ENCODE assay signal across 8 mouse cellular contexts in the genomic region with DNA sequence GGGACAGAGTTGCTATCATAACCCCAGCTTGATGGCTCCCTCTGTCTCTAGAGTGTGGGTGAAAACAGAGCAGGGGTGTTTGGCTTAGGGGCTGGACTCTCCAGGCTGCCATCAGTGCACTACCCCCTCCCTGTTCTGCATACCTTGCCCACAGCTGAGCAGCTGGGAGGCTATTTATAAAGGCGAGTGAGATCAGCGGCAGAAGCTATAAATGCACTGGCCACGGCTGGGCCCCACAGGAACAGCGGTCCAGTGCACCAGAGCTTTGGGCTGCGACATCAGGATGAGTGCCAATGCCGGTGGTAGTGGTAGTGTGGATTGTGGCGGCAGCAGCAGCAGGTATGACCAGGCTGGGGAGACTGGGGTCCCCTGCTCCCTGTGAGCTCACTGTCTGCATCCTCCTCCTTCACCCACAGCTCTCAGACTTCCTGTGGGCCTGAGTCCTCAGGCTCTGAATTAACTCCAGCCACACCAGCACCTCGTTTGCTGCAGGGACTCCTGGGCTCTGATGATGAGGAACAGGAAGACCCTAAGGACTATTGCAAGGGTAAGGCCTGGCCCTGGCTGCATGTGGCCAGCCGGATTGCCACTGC. TPM values are rescaled to one million over a fixed set of nuclear protein-coding genes. Genes with fewer than 3 reads are reported as not detected.
DNase-seq lines count a peak whose midpoint lies in the region; ATAC-seq and TF ChIP-seq lines count a peak whose summit lies in the region.

A gene (plus strand): TSS at position 238 of the 593 bp plus-strand sequence.

- peaks cover 2% of the 10 kb centered on the region; the same call in 1 of the 2 replicates for H3K36me3 ChIP-seq in forebrain, embryonic 16.5 days (ENCODE audit: control insufficient read depth, insufficient read depth)
- H3K36me3 ChIP-seq in forebrain, embryonic 11.5 days (ENCODE audit: control insufficient read depth, insufficient read depth, low read length): no peaks in the 10 kb centered on the region; the same call in 1 of the 2 replicates
- H3K36me3 ChIP-seq in hindbrain, embryonic 14.5 days (replicated peaks; ENCODE audit: control insufficient read depth, insufficient read depth): peaks cover 22% of the 10 kb centered on the region
- peaks cover 15% of the 10 kb centered on the region for H3K36me3 ChIP-seq in small intestine, adult 2 months (ENCODE audit: control insufficient read depth, insufficient read depth, low read length)

- 0 out of 2 replicates have a peak, but pooled peaks have one; percentile 19 for ATAC-seq in forebrain, embryonic 16.5 days
- no peak for ATAC-seq in forebrain, embryonic 11.5 days (replicated peaks; ENCODE audit: low FRiP score)
- ATAC-seq in hindbrain, embryonic 14.5 days (ENCODE audit: low FRiP score): peak; percentile 26; the same call in 1 of the 2 replicates

- 59% methylated on average over 9 of the region's 9 CpGs for WGBS in forebrain, embryonic 16.5 days
- WGBS in forebrain, embryonic 11.5 days: 63% methylated on average over 9 of the region's 9 CpGs
- 55% methylated on average over 9 of the region's 9 CpGs for WGBS in hindbrain, embryonic 14.5 days
- WGBS in small intestine, adult 2 months: 39% methylated on average over 9 of the region's 9 CpGs

- DNase-seq in forebrain, embryonic 11.5 days (ENCODE audit: low spot score): no peak
- peak; percentile 37 to 49 for DNase-seq in right cerebral cortex, adult 2 months (ENCODE audit: low spot score in 2 of 2)
- DNase-seq in right cerebral cortex, postnatal 10 days (ENCODE audit: low spot score in 2 of 2): no peak
- DNase-seq in hindbrain, embryonic 14.5 days (ENCODE audit: low spot score): no peak
- no peak for DNase-seq in ovary, adult 18-20 months (ENCODE audit: low spot score)
- no peak for DNase-seq in ovary, postnatal 36 days (ENCODE audit: low spot score)

- H3K4me1 ChIP-seq in forebrain, embryonic 16.5 days (replicated peaks; ENCODE audit: control insufficient read depth, insufficient read depth, low read length): no peaks in the 10 kb centered on the region
- H3K4me1 ChIP-seq in forebrain, embryonic 11.5 days (replicated peaks; ENCODE audit: control insufficient read depth, insufficient read depth, low read length): no peaks in the 10 kb centered on the region
- no peaks in the 10 kb centered on the region for H3K4me1 ChIP-seq in hindbrain, embryonic 14.5 days (replicated peaks; ENCODE audit: control insufficient read depth, insufficient read depth, low read length)
- no peaks in the 10 kb centered on the region for H3K4me1 ChIP-seq in small intestine, adult 2 months (ENCODE audit: control insufficient read depth, insufficient read depth, insufficient read length, low read length)

- no peak within 1 kb of the TSS for H3K27ac ChIP-seq in forebrain, embryonic 16.5 days (ENCODE audit: low read length)
- H3K27ac ChIP-seq in forebrain, embryonic 11.5 days (ENCODE audit: low read depth, low read length): no peak within 1 kb of the TSS
- no peak within 1 kb of the TSS for H3K27ac ChIP-seq in hindbrain, embryonic 14.5 days
- H3K27ac ChIP-seq in small intestine, adult 2 months (ENCODE audit: insufficient read depth, low read depth, low read length): no peak within 1 kb of the TSS; the same call in 1 of the 2 replicates

- no peak for TF ChIP-seq CTCF in small intestine, adult 2 months (IDR thresholded peaks at IDR 0.05; ENCODE audit: extremely low read depth, insufficient read length, insufficient replicate concordance, low read depth, low read length)

- H3K4me3 ChIP-seq in forebrain, embryonic 16.5 days (replicated peaks; ENCODE audit: low read length): no peak within 1 kb of the TSS
- no peak within 1 kb of the TSS for H3K4me3 ChIP-seq in forebrain, embryonic 11.5 days (ENCODE audit: low read depth, low read length)
- H3K4me3 ChIP-seq in hindbrain, embryonic 14.5 days (replicated peaks; ENCODE audit: low read length): no peak within 1 kb of the TSS
- H3K4me3 ChIP-seq in small intestine, adult 2 months (ENCODE audit: low read depth, low read length): peak within 1 kb of the TSS; percentile 27

- no peak within 1 kb of the TSS for H3K4me2 ChIP-seq in forebrain, embryonic 16.5 days (ENCODE audit: low read length)
- no peak within 1 kb of the TSS for H3K4me2 ChIP-seq in forebrain, embryonic 11.5 days (ENCODE audit: low read depth, low read length, severe bottlenecking)
- H3K4me2 ChIP-seq in hindbrain, embryonic 14.5 days (replicated peaks): no peak within 1 kb of the TSS

- H3K9ac ChIP-seq in forebrain, embryonic 16.5 days (replicated peaks; ENCODE audit: low read depth, low read length): no peak within 1 kb of the TSS
- no peak within 1 kb of the TSS for H3K9ac ChIP-seq in forebrain, embryonic 11.5 days (ENCODE audit: low read length)
- H3K9ac ChIP-seq in hindbrain, embryonic 14.5 days: no peak within 1 kb of the TSS

- no peaks in the 10 kb centered on the region for H3K9me3 ChIP-seq in forebrain, embryonic 16.5 days (ENCODE audit: control insufficient read depth, low read length)
- H3K9me3 ChIP-seq in forebrain, embryonic 11.5 days (ENCODE audit: control insufficient read depth, low read length): no peaks in the 10 kb centered on the region
- H3K9me3 ChIP-seq in hindbrain, embryonic 14.5 days (ENCODE audit: control insufficient read depth, low read length): no peaks in the 10 kb centered on the region

- TF ChIP-seq POLR2A in small intestine, adult 2 months (IDR thresholded peaks at IDR 0.05; ENCODE audit: low read depth, low read length): no peak

- H3K27me3 ChIP-seq in forebrain, embryonic 16.5 days (replicated peaks; ENCODE audit: control insufficient read depth, insufficient read depth, low read length): no peaks in the 10 kb centered on the region
- no peaks in the 10 kb centered on the region for H3K27me3 ChIP-seq in forebrain, embryonic 11.5 days (ENCODE audit: control insufficient read depth, insufficient read depth, low read length)
- no peaks in the 10 kb centered on the region for H3K27me3 ChIP-seq in hindbrain, embryonic 14.5 days (ENCODE audit: control insufficient read depth, insufficient read depth, low read length)
- no peaks in the 10 kb centered on the region for H3K27me3 ChIP-seq in small intestine, adult 2 months (ENCODE audit: control insufficient read depth, insufficient read depth, low read length)

RNA-seq across cellular contexts. Expression of the gene that starts here (rescaled TPM):
- polyA plus RNA-seq in forebrain, embryonic 16.5 days (2015; fragmentation: Nextera tagmentation; extraction: Ambion mirVana): 1.8 and 1.9 TPM in 2 replicates
- polyA plus RNA-seq in forebrain, embryonic 11.5 days (2014; fragmentation: Nextera tagmentation; extraction: Ambion mirVana): 1.1 and 1.8 TPM in 2 replicates
- 0.60 and 1.8 TPM in 2 replicates for polyA plus RNA-seq in hindbrain, embryonic 14.5 days (2014; fragmentation: Nextera tagmentation; extraction: Ambion mirVana)
- polyA plus RNA-seq in small intestine, adult 2 months (2012; rRNA removed): 3.3 and 4.3 TPM in 2 replicates

Comparison
In these comparisons a context has a peak if more than half of its experiments do, and no peak if none do; other contexts are left out.
1. DNase-seq: peak in right cerebral cortex, adult 2 months (2 of 2); none in forebrain, embryonic 11.5 days (single experiment), right cerebral cortex, postnatal 10 days (0 of 2), hindbrain, embryonic 14.5 days (single experiment), ovary, adult 18-20 months (single experiment) and ovary, postnatal 36 days (single experiment).